Mouse (Mus musculus) retina, postnatal 1 day (tissue): ENCODE results near the gene Foxn3.

Source experiments
- DNase-seq: peaks from one replicate; pipeline ENCODE4 v3.0.0-alpha.2; 2012

Foxn3 gene

GRCm38 (mm10) chr12:99522882-99523281 lies 40.5 kb downstream of the Foxn3 start:
- no peak for DNase-seq

GRCm38 (mm10) chr12:99519862-99520261 lies 43.5 kb downstream of the Foxn3 start:
- no peak for DNase-seq

DNA sequence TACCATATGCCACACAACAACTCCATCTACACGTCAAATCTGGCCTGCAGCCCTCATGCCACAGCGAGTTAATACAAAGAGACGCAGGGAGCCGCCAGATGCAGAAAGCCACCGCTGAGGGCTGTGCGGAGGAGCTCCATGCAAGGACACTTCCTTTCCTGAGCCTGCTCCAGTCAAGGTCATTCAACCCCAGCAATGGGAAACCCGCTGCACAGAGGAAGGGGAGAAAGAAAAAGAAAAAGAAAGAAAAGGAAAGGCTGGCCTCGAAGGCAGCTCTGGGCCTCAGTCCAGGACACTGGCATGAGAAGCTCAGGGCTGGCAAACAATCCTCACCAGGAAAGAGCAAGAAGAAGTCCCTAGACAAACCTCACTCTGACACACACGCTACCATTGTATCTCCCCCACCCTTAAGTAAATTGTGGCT lies 44.2 kb downstream of the Foxn3 start:
- DNase-seq = peak; percentile 81

- DNase-seq = no peak
These were observed 44.7 kb downstream of the Foxn3 start for GRCm38 (mm10) chr12:99518640-99519039.

DNA sequence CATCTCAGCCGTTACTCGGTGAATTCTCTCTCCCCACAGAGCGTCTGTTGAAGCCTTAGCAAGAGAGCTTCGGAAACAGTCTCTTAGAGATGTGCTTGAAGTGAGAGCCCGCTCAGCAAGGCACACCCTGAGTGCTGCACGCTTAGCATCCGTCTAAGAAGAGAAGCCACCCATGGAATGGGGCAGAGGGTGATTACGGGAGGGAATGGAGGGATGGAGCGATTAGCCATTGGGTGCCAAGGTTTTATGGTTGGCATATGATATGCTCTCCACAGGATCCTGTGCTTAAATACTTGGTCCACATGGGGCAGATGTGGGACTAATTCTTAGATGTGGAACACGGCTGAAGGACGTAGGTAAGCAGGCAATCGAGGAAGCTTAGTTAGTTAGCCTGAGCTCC lies 45.3 kb downstream of the Foxn3 start:
- DNase-seq = no peak

- no peak for DNase-seq
These were observed 46.1 kb downstream of the Foxn3 start for GRCm38 (mm10) chr12:99517296-99517695.

DNA sequence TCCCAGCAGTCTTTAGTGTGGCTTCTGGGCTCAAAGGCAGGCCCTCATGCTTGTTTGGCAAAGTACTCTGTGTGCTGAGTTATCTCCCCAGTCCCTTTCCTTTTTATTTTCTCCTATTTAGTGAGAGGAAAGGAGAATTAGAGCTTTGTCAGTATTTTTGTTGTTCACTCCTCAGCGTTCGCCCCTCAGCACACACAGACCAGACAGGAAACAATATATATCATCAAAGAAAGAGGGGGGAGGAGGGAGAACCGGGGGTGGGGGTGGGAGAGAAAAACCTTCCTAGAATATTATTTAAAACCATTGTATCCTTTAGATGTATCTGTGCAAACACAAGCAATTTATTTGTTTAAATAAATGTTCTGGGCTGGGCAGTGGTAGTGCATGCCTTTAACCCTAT lies 47.9 kb downstream of the Foxn3 start:
- no peak for DNase-seq

- no peak for DNase-seq
These were observed 51.7 kb downstream of the Foxn3 start for GRCm38 (mm10) chr12:99511644-99512043.

DNA sequence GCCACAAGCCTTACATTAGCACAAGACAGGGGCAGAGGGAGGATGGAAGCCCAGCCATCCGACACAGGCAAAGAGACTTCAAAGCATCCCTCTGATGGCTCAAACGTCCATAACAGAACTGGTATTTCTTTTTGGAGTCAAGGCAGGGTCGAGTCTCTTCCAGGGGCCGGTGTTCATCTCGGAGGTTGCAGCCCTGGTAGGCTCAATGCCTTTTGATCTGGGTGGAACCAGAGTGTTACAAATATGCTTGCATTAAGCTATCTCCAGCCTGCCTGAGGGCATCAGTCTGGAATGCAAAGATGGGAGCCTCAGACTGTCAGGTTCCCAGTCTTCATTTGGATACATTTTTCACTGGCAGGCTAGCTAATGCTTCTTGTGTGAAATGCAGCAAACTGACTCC lies 52.6 kb downstream of the Foxn3 start:
- peak; percentile 54 for DNase-seq

DNA sequence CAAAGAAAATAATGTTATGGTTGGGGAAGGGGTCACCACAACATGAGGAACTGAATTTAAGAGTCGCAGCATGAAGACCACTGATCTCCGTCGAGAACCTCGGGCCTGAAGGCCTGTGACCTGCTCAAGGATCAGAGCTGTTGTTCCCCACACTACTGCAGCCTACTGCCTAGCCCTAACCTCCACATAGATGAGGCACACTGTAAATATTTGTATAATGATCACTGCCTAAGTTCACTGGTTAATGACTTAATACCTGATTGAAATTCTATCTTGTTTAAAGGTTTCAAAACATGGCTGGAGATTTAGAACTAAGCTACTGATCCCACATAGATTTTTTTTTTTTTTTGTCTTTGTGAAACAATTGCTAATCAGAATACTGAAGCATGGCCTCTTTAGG lies 61.2 kb downstream of the Foxn3 start:
- DNase-seq = no peak

- DNase-seq = peak; percentile 25
These were observed 64.2 kb downstream of the Foxn3 start for GRCm38 (mm10) chr12:99498978-99499694.

DNA sequence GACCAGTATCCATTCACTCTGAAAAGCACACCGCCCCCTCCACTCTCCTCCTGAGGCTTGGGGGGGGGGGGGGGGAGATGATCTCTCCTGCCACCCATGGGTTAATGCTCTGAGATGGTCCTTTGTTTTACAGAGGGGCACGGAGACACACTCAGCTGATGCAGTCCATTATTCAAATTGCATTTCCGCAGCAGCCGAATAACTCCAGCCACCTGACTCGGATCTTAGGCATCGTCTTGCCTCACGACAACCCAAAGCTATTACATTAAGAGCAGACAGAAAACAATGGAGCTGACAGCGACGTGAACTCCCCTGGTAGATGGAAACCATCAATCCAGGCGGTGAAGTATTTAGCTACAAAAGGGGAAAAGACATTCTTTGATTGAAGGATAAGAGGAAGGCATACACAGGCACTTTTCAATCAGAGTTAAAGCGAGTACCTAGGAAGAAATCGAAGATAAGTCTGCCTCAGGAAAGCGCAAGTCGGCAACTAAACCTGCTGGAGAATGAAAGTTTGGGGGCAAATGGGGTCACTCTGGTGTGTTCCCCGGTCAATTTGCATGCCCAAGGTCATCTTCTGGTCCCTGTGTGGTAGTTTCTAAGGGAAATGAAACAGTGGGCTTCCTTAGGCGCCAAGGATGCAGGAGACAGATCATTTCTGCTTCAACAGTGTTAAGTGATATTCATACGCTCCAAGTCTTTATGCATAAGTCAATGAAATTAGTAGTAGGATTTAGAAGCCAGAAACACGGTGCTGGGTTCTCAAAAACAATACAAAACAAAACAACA lies 65.0 kb downstream of the Foxn3 start:
- DNase-seq = peak; percentile 22

GRCm38 (mm10) chr12:99496945-99497344 lies 66.4 kb downstream of the Foxn3 start:
- no peak for DNase-seq

GRCm38 (mm10) chr12:99490216-99490615 lies 73.2 kb downstream of the Foxn3 start:
- no peak for DNase-seq

GRCm38 (mm10) chr12:99489001-99489592 lies 74.3 kb downstream of the Foxn3 start:
- no peak for DNase-seq

- no peak for DNase-seq
These were observed 83.0 kb downstream of the Foxn3 start for GRCm38 (mm10) chr12:99480372-99480771.

GRCm38 (mm10) chr12:99474176-99474575 lies 89.2 kb downstream of the Foxn3 start:
- peak; percentile 51 for DNase-seq

GRCm38 (mm10) chr12:99473406-99474133 lies 89.8 kb downstream of the Foxn3 start:
- peak; percentile 11 for DNase-seq

- DNase-seq = no peak
These were observed 92.0 kb downstream of the Foxn3 start for GRCm38 (mm10) chr12:99471431-99471830.

GRCm38 (mm10) chr12:99467884-99468311 lies 95.5 kb downstream of the Foxn3 start:
- DNase-seq = peak; percentile 94

- no peak for DNase-seq
These were observed 96.0 kb downstream of the Foxn3 start for GRCm38 (mm10) chr12:99467256-99467883.

DNA sequence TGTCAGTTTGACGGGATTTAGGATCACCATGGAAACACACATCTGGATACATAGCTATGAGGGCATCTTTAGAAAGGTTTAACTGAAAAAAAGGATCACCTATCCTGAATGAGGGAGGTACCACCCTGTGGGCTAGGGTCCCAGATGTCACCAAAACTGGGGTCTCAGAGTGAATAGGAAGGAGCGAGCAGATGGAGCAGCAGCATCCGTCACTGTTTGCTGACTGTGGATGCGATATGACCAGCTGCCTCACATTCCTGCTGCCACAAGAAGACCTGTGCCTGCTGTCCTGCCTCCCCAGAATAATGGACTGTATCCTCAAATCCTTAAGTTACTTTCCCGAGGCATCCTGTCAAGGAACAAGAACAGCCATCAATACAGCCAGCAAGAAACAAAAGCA lies 97.0 kb downstream of the Foxn3 start:
- DNase-seq = no peak

- no peak for DNase-seq
These were observed 99.1 kb downstream of the Foxn3 start for GRCm38 (mm10) chr12:99464291-99464690.
